Mouse (Mus musculus): ENCODE data around the gene Gm49322.

- no peak for TF ChIP-seq POLR2A (IDR thresholded peaks at IDR 0.05; ENCODE audit: borderline replicate concordance, insufficient read depth, low read length)
- TF ChIP-seq CTCF (IDR thresholded peaks at IDR 0.05; ENCODE audit: borderline replicate concordance, insufficient read depth, low read depth, low read length), result no peak
Measured at GRCm38 (mm10) chr10:80665016-80665380, 59.2 kb downstream of the Gm49322 start.
